Mouse (Mus musculus): Measurements from ENCODE around the gene Cyba. TPM values are rescaled to one million over a fixed set of nuclear protein-coding genes. Genes with fewer than 3 reads are reported as not detected.
A peak's percentile ranks its signal among the peaks of the same experiment; 100 is the strongest.

Gene Cyba
- total and polyA plus RNA-seq, 3 experiments, result 450 to 1,119 (median 848) TPM

GRCm38 (mm10) chr8:122444058-122444748 is 11.5 kb upstream of the Cyba start (continued):
- TF ChIP-seq ZC3H11A (IDR thresholded peaks at IDR 0.05; ENCODE audit: low read depth, low read length), result no peak
- no peak for TF ChIP-seq CTCF (conservative IDR thresholded peaks at IDR 0.05 in 1 of 2, IDR thresholded peaks at IDR 0.05 in 1 of 2; ENCODE audit: low read depth in 2 of 2, low read length in 2 of 2)
- no peak for TF ChIP-seq MAZ (IDR thresholded peaks at IDR 0.05; ENCODE audit: low read depth, low read length)
- TF ChIP-seq ETS1 (conservative IDR thresholded peaks at IDR 0.05; ENCODE audit: low read depth, low read length), result peak; percentile 36; the same call in 1 of the 2 replicates
- TF ChIP-seq ELF1 (IDR thresholded peaks at IDR 0.05; ENCODE audit: low read depth, low read length), result peak; percentile 58
- TF ChIP-seq SMC3 (IDR thresholded peaks at IDR 0.05; ENCODE audit: low read depth, low read length), result no peak
- no peak; the same call in 1 of the 2 replicates for TF ChIP-seq ZMIZ1 (IDR thresholded peaks at IDR 0.05; ENCODE audit: low read depth, low read length)
- TF ChIP-seq NRF1 (IDR thresholded peaks at IDR 0.05; ENCODE audit: low read depth, low read length), result peak; percentile 68
- TF ChIP-seq MAFK (IDR thresholded peaks at IDR 0.05; ENCODE audit: insufficient replicate concordance, low read length), result no peak

DNA sequence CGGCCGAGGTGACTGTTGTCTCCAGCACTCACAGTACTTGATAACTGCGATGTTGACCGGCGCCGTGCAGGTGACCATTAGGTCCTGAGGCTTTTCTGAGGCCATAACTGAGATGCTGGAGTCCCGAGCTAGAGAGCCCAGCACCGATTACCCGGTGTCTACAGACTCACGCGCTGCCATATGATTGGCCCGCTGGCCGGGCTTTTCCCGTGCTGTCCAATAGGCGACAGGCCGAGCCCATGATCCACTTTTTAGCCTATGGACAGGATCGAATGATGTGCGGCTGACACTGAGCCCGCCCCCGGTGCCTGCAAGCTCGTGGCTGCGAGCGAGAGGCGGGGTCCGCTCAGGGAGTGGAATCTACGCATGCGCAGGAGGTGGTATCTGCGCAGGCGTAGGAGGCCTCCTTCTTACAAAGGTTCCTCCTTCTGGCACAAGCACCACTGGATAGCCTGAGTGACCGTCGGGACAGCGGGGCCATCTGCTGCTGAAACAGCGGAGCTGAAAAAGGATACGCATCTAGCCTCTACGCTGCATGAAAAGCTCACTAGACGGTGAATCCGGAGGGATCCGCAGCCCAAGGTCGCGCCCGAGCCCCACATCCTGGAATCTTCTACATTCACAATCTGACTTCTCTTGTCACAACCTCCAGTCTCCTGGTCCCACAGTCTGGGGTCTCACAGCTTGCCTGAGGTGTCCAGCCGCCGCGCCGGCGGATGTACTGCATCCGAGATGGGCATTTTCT is 10.7 kb upstream of the Cyba start, which contains the start of gene Mvd:
Gene Mvd, minus strand, starts transcription at position 161 of the 745 bp plus-strand sequence.
- H3K36me3 ChIP-seq (replicated peaks in 1 of 2; ENCODE audit: control insufficient read depth in 1 of 2, insufficient read depth in 1 of 2, low read length in 1 of 2), result peaks cover 14 to 30% of the 10 kb centered on the region in 2 experiments
- dilution Hi-C loops (cut with MboI; ENCODE audit: extremely low pct_ligation_motif_present, extremely low pct_unique_long_range_greater_than_20kb, low sequenced_read_pairs) (no loop called here), in situ Hi-C loops (cut with MboI; ENCODE audit: low pct_ligation_motif_present, low pct_unique_long_range_greater_than_20kb, low sequenced_read_pairs) (loop anchor here (25.0 kb wide), 1 partner anchor 856 kb away; the partner anchor contains the start of genes Fbxo31 and Map1lc3b)
- H3K4me1 ChIP-seq (ENCODE audit: control insufficient read depth in 1 of 2, insufficient read depth in 2 of 2), result peaks cover 4 to 37% of the 10 kb centered on the region in 2 experiments; a peak in 3 of 4 replicates
- H3K9me3 ChIP-seq (replicated peaks; ENCODE audit: low read length), result peaks cover 4% of the 10 kb centered on the region
- peak within 1 kb of the TSS; percentile 72 for H3K9ac ChIP-seq (ENCODE audit: insufficient read depth, low read depth)
- H3K27ac ChIP-seq (ENCODE audit: insufficient read depth, low read depth), result peak within 1 kb of the TSS; percentile 54
- peak within 1 kb of the TSS; percentile 89 for H3K4me2 ChIP-seq (ENCODE audit: insufficient read depth, low read depth, poor library complexity, severe bottlenecking)
- DNase-seq (ENCODE audit: extremely low read depth), result peak; percentile 99
- peak within 1 kb of the TSS; percentile 74 to 81 (median 75) for H3K4me3 ChIP-seq (replicated peaks in 1 of 3; ENCODE audit: low read depth in 2 of 3, low read length in 2 of 3, poor library complexity in 1 of 3)
- H3K27me3 ChIP-seq (replicated peaks), result no peaks in the 10 kb centered on the region
- H3K79me2 ChIP-seq (replicated peaks; ENCODE audit: control insufficient read depth, extremely low read depth, insufficient read depth, poor library complexity, severe bottlenecking), result no peaks in the 10 kb centered on the region
- TF ChIP-seq USF2 (conservative IDR thresholded peaks at IDR 0.05; ENCODE audit: low read depth, low read length) (no peak), HCFC1 (IDR thresholded peaks at IDR 0.05; ENCODE audit: low read depth, low read length) (peak; percentile 60), GABPA (IDR thresholded peaks at IDR 0.05; ENCODE audit: insufficient replicate concordance, low read depth, low read length) (no peak), ELF1 (IDR thresholded peaks at IDR 0.05; ENCODE audit: low read depth, low read length) (peak; percentile 55), TCF12 (IDR thresholded peaks at IDR 0.05; ENCODE audit: low read depth, low read length) (peak; percentile 75), MYC (IDR thresholded peaks at IDR 0.05; ENCODE audit: low read depth, low read length) (peak; percentile 78), IRF4 (IDR thresholded peaks at IDR 0.05; ENCODE audit: low read depth, low read length) (0 out of 2 replicates have a peak, but pooled peaks have one; percentile 35), NRF1 (IDR thresholded peaks at IDR 0.05; ENCODE audit: low read depth, low read length) (peak; percentile 100), EP300 (IDR thresholded peaks at IDR 0.05; ENCODE audit: low read length) (no peak), MAX (IDR thresholded peaks at IDR 0.05; ENCODE audit: low read length) (0 out of 2 replicates have a peak, but pooled peaks have one; percentile 9), USF1 (IDR thresholded peaks at IDR 0.05; ENCODE audit: low read depth, low read length) (no peak), KAT2A (IDR thresholded peaks at IDR 0.05; ENCODE audit: insufficient replicate concordance, low read length) (no peak), SIN3A (IDR thresholded peaks at IDR 0.05; ENCODE audit: low read length) (peak; percentile 89; the same call in 1 of the 2 replicates), MXI1 (IDR thresholded peaks at IDR 0.05; ENCODE audit: low read depth, low read length) (peak; percentile 76), RAD21 (IDR thresholded peaks at IDR 0.05; ENCODE audit: low read depth, low read length) (peak; percentile 61), E2F4 (IDR thresholded peaks at IDR 0.05; ENCODE audit: insufficient replicate concordance, low read depth, low read length) (no peak), MAZ (IDR thresholded peaks at IDR 0.05; ENCODE audit: low read depth, low read length) (peak; percentile 58), TBP (conservative IDR thresholded peaks at IDR 0.05; ENCODE audit: low read depth, low read length) (peak; percentile 87), NELFE (IDR thresholded peaks at IDR 0.05; ENCODE audit: low read depth, low read length) (peak; percentile 93), SMC3 (IDR thresholded peaks at IDR 0.05; ENCODE audit: low read depth, low read length) (peak; percentile 40), ZKSCAN1 (IDR thresholded peaks at IDR 0.05; ENCODE audit: borderline replicate concordance, low read depth, low read length) (no peak), MEF2A (IDR thresholded peaks at IDR 0.05; ENCODE audit: borderline replicate concordance, low read depth, low read length) (no peak; the same call in 1 of the 2 replicates), ZMIZ1 (IDR thresholded peaks at IDR 0.05; ENCODE audit: low read depth, low read length) (peak; percentile 81), JUN (IDR thresholded peaks at IDR 0.05; ENCODE audit: insufficient read depth, low read depth, low read length) (no peak), CTCF (conservative IDR thresholded peaks at IDR 0.05 in 1 of 2, IDR thresholded peaks at IDR 0.05 in 1 of 2; ENCODE audit: low read depth in 2 of 2, low read length in 2 of 2) (peak in 1 of 2 experiments; percentile 52; a peak in 2 of 4 replicates), CHD1 (IDR thresholded peaks at IDR 0.05; ENCODE audit: low read depth, low read length) (no peak), PAX5 (IDR thresholded peaks at IDR 0.05; ENCODE audit: low read length) (no peak), ZC3H11A (IDR thresholded peaks at IDR 0.05; ENCODE audit: low read depth, low read length) (no peak), UBTF (IDR thresholded peaks at IDR 0.05; ENCODE audit: low read depth, low read length) (0 out of 2 replicates have a peak, but pooled peaks have one; percentile 1)

Data from CH12.LX (cell line).